Mouse (Mus musculus) adrenal gland, postnatal 4 days (tissue): ENCODE measurements around the gene Gabbr1. TPM values are rescaled to one million over a fixed set of nuclear protein-coding genes. Genes with fewer than 3 reads are reported as not detected.
"Not testable (repeated sequence)": the region's sequence is repeated elsewhere in the genome, so short reads cannot be mapped to it uniquely, and the experiment has no call there.

Experiments used
- DNase-seq, 2 experiments: peaks; one replicate each; pipeline ENCODE4 v3.0.0; 2021 to 2022; ENCODE audit warnings: low spot score in 2 of 2, mixed read lengths in 2 of 2
- long read RNA-seq, 2 experiments: library from polyadenylated mRNA; stranded (forward); transcript quantifications; one replicate each; pipeline ENCODE4 v2.0.0; 2021
- total RNA-seq, 2 experiments: library from RNA; stranded (reverse); gene quantifications; 2 replicates each; pipeline ENCODE4 v1.2.3; 2021

Gabbr1 gene
- total RNA-seq, result 10 to 100 TPM; 68.2 TPM
- long read RNA-seq, experiment 1, transcript Gabbr1-209 (4 exons, 1,595 nt), result major isoform, 5 of 10 reads
- long read RNA-seq, experiment 1, partial matches to known transcripts, result 5 of 10 reads
- long read RNA-seq, experiment 1, other reads (novel, unspliced or antisense), result 0 of 10 reads
- long read RNA-seq, experiment 2, full-length matches to known transcripts, result 11 of 23 reads
- long read RNA-seq, experiment 2, partial matches to known transcripts, result 7 of 23 reads
- long read RNA-seq, experiment 2, other reads (novel, unspliced or antisense), result 5 of 23 reads

GRCm38 (mm10) chr17:37045611-37046311 is at the start of gene Gabbr1:
Gabbr1 (plus strand) TSS chr17:37045966.
- DNase-seq, result peak; percentile 38 to 67

GRCm38 (mm10) chr17:36997033-36997735 is 48.6 kb upstream of the Gabbr1 start:
- DNase-seq, result peak; percentile 57 to 63

DNA sequence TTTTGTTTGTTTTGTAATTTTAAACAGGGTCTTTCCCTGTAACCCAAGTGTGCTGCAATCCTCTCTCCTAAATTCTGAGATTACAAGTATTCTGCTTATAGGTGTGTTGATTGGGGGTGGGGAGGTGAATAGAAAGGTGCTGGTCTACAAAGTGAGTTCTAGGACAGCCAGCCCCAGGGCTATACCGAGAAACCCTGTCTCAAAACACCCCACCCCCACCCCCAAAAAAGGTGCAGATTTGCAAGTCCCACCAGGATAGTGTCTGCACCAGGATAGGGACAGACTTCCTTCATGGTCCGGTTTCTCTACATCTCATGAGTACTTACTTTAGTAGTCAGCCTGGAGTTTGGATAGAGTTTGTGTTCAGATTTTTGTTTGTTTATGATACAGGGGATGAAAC is 47.3 kb upstream of the Gabbr1 start:
- DNase-seq, result no peak

DNA sequence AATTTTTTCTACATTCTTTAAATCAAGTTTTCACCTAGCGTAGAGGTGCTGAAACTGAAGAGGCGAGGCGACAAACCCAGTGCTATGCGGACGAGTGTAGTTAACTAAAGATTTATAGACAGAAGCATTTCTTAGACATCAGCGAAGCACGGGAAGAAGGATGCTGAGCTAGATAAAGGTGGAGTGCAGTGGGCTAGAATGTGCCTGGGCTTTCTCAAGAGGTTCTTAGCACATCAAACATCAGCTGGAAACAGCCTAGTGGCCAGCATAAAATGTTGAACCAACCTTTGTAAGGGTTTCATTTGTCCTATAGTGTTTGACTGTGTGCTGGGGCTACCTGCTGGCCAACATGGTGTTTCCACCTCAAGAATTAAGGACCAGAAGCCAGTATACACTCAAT is 44.9 kb upstream of the Gabbr1 start, which contains the start of gene Zfp57:
Gene Zfp57, plus strand, starts transcription at position 301 of the 400 bp plus-strand sequence.
- DNase-seq, result no peak

- peak in 1 of 2 experiments; percentile 15 for DNase-seq
Observed at GRCm38 (mm10) chr17:37002364-37003330, 43.1 kb upstream of the Gabbr1 start.

GRCm38 (mm10) chr17:37003366-37003765 is 42.4 kb upstream of the Gabbr1 start:
- no peak for DNase-seq

DNA sequence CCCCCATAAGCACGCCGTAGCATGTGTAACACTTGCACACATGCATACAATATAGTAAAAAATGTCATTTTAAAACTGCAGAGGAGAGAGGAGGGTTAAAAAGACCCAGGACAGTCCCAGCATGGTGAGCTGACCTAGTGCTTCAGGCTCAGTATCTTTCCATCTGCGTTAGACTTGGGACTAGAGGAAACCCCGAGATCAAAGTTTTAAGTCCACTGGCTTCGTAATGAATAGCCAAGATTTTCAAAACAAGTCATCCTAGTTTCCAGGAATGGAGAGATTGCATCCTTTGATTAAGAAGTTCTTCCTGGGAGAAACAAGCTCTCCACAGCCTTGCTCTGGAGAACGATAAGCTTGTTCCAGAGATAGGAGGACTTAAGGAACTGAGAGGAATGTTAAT is 37.6 kb upstream of the Gabbr1 start:
- DNase-seq, result no peak

DNA sequence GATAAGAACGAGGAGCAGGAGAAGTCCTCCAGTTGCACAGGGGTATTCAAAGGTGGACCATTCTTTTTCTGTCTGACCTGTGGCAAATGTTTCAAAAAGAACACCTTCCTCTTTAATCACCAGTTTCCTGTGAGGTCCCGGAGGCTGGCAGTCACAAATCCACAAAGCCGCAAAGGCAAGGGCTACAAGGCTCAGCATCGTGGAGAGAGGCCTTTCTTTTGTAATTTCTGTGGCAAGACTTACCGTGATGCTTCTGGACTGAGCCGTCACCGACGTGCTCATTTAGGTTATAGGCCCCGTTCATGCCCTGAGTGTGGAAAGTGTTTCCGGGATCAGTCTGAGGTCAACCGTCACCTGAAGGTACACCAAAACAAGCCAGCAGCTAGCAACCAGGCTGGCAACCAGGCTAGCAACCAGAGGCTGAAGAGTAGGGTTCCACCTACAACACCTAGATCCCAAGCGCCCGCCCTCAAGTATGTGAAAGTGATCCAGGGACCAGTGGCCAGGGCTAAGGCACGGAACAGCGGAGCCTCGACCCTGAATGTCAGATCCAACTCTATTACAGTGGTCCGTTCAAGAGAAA is 36.2 kb upstream of the Gabbr1 start:
- DNase-seq, result no peak

DNA sequence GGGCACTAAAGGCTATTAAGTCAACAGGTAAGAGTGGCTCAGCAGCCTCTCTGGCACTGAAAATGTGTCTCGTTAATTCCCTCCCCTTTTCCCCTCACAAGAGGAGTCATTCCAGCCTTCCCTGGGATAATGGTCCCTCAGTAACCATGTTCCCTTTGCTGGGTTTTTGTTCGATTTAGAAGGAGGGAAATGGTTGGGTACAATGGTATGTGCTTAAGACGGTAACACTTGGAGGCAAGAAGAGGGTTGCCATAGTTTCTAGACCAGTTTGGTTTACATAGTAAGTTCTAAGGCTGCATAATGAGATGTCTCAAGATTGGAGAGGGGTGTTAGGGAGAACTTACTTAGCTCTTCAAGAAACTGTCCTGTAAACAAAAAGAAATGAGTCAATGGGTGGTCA is 34.0 kb upstream of the Gabbr1 start:
- no peak for DNase-seq

- DNase-seq, result no peak
Observed at GRCm38 (mm10) chr17:37012141-37012540, 33.6 kb upstream of the Gabbr1 start.

GRCm38 (mm10) chr17:37016333-37016732 is 29.4 kb upstream of the Gabbr1 start:
- DNase-seq, result no peak

DNA sequence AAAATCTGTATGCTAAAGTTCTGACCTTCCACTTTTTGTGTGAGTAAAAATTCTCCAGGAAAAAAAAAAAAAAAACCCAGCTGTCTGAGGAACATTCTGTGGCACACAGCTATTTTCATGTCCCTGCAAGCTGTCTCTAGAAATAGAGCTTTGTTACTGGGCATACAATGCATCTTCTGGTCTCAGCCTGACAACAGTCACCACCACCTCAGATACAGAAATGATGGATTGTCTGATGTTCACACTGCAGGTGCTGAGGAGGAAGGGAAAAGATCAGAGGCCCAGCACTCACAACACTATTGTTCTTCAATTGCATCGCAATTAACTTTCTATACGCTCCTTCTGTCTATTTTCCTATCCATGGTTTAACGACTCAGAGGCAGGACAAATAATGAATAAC is 27.4 kb upstream of the Gabbr1 start:
- no peak for DNase-seq

- not testable (repeated sequence) for DNase-seq
Observed at GRCm38 (mm10) chr17:37019242-37019641, 26.5 kb upstream of the Gabbr1 start.

DNA sequence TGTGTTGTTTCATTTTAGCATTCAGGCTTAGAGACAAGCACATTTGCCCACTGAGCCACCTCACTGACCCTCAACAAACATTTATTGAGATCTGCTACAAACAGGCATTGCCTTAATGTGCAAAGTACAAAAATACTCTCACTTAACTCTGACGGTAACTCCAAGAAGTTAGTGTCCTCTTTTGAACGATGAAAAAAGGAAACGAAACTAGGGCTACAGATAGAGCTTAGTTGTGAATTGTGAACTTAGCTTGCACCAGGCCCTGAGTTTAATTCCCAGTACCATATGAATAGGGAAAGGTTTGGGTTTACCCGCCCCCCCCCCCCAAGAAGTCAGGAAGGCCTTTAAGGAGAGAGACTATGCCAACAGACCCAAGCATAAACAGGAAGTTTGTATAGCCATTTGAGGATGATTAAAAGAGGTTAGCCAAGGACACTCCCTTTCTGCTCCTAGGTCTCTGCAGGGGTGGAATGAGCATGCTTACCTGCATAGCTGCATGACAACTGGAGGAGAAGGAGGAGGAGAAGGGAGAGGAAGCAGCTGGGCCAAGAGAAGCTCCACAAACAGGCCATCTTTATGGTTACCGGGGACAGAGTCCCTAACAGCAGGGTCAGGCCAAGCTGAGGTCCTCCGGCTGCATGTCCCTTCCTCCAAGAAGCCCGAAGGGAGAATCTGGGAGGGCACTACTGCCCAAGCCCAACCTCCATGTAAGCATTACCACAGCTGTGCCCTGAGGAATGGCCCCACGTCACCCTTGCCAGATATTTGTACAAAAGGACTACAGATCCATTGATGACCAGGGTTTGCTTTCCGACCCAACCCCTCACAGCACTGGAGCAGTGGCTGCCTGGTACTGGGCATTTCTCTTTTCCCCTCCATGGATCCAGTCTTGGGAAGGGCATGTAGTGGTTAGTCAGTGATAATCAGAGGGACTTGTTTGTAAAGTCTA is 22.9 kb upstream of the Gabbr1 start, which contains the start of gene Mog:
Gene Mog, minus strand, starts transcription at position 771 of the 949 bp plus-strand sequence.
- DNase-seq, result no peak

GRCm38 (mm10) chr17:37026425-37026824 is 19.3 kb upstream of the Gabbr1 start:
- DNase-seq, result no peak

DNA sequence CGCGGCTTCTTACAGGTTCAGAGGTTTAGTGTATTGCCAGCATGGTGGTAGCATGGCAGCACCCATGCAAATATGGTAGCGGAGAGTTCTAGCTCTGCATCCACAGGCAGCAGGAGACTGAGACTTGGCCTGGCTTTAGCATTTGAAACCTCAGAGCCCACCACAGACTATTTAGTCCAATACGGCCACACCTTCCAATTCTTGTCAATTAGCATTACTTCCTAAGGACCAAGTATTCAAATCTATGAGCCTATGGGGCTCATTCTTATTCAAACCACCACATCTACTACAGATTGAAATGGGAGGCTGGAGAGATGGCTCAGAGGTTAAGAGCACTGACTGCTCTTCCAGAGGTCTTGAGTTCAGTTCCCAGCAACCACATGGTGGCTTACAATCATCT is 18.3 kb upstream of the Gabbr1 start:
- DNase-seq, result no peak

DNA sequence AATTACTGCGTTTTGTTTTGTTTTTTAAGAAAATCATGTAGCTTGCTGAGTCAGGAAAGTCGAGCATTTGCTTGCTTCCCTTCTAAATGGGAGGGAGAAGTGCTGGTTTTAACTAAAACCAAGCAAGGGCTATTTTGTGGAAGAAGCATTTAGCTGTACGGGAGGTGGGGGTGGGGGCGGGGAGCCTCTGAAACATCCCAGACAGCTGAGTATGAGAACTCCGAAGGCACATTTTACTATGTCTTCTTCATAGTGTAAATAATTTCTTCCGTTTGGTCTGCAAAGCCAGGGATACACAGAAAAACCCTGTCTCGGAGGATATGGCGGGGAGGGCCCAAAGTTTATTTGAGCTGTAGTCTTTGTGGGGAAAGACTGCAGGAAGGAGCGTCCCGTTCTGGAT is 17.6 kb upstream of the Gabbr1 start:
- no peak for DNase-seq

- peak; percentile 50 to 70 for DNase-seq
Observed at GRCm38 (mm10) chr17:37028683-37029120, 17.1 kb upstream of the Gabbr1 start.

- DNase-seq, result no peak
Observed at GRCm38 (mm10) chr17:37029162-37029561, 16.6 kb upstream of the Gabbr1 start.
